Mouse (Mus musculus): ENCODE data around the gene Gm14862. TPM values are rescaled to one million over a fixed set of nuclear protein-coding genes. Genes with fewer than 3 reads are reported as not detected.

The Gm14862 gene
- polyA plus RNA-seq, 3 experiments from 2014 or later: 1.1 TPM; not detected in 2

DNA sequence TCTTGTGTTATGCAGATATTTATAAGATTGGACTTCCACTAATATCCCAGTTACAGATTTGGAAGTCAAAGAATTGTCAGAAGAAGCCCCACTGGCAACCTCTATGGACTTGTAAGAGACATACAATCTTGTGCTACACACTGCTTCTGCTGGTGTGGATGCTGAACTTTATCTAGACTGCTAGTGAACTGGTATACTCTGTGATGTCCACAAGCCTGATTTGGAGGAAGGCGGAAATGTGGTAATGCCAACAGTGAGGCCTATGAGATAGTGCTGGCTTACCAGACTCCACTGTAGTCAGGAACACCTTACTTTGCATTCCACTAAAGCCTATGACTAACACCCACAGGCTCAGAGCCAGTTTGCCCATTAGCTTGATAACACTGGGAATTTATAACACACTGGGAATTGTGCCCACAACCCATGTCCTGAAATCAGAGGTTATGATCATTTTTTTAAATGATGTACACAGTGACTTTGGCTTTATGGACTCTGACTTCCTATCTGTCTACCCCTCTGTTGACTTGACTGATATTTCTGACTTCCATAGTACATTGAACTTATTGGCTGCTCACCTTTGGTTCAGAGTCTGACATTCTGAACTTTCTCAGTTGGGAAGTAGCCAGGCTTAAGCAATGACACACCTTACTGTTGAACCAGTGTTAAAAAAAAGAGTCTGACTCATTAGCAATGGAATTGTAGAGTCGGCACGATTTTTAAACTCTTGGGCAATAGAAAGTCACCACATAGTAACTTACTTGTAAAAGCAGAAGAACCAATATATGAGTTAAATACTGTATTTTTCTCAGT, 34.1 kb downstream of the Gm14862 start:
- ATAC-seq: no peak

DNA sequence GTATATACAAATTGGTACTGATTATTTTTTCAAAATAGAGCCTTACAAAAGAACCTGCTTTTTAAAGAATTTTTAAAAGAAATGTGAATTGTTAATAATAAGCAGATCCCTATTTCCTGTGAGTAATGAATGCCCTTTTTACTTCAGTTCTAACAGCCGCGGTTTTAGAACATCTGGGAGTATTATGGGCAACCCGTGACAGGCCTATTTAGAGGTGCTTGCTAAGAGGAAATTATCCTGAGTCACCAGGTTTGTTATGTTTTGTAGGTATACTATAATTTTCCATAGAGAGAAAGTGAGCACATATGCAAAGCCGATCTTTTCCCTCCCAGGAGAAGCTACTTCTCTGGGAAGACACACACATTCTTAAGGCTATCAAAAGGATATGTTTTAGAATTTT, 35.0 kb downstream of the Gm14862 start:
- no peak for ATAC-seq

DNA sequence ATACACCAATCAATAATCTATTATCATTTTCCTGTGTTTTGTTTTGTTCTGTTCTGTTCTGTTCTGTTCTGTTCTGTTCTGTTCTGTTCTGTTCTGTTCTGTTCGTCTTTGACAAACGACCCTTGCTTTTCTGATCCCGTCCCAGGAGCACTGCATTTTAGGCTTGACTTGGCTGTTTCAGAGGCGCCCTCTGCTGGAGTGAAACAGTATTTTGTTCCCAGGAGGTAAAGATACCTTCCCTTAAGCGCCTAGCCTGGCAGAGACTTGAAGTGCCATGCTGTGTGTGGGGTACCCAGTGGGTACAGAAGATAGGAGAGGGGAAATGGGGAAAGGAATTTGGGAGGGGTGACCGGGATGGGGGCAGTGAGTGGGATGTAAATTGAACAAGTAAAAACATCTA, 35.5 kb downstream of the Gm14862 start:
- ATAC-seq: peak; percentile 53

DNA sequence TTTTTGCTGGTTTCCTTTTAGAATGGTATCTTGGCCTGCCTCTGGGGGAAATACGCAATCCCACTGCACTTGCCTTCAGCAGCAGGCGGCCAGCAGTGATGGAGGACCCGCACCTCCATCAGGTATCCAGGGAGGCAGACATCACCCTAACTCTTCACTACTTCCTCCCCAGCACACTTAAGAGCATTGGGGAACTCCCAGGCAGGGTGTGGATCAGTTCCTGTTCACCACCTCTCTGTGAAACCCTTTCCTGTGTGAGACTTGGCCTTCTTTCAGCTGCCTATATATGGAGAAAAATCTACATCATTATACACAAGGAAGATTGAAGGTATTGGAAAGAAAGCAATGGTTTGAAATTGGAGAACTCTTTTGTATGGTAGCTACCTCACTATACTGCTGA, 37.1 kb downstream of the Gm14862 start:
- ATAC-seq: peak; percentile 90

DNA sequence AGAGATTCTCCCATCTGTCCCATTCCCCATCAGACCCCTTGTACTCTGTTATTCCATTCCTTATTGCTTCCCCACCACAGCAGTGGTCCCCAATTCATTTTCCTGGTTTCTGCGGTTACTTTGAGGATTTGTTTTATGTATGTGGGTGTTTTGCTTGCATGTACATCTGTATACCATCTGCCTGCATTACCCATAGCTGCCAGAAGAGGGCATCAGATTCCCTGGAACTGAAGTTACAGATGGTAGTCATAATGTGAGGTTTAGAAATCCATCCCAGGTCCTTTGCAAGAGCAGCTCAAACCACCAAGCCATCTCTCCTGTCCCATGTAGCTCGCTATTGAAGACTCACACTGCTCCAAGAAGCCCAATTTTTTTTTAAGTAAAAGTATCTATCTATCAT, 40.5 kb downstream of the Gm14862 start:
- ATAC-seq: no peak

DNA sequence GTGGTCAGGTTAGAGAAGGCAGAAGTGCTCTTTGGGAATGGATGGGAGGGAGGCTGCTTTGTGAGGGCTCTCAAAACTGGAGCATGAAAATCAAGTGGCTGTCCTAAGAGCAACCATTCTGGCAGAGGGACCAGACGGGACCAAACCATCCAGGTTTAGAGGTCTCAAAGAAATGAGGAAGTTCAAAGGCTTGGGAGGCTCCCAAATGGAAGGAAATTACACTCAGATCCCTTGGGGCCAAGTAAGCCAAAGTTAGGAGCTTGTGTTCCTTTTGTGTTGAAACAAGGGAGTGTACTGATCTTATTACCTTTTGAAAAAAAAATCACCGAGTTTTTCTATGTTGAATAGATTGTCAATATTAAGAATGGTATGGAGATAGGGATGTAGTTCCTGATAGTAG, 51.6 kb downstream of the Gm14862 start:
- ATAC-seq: no peak

DNA sequence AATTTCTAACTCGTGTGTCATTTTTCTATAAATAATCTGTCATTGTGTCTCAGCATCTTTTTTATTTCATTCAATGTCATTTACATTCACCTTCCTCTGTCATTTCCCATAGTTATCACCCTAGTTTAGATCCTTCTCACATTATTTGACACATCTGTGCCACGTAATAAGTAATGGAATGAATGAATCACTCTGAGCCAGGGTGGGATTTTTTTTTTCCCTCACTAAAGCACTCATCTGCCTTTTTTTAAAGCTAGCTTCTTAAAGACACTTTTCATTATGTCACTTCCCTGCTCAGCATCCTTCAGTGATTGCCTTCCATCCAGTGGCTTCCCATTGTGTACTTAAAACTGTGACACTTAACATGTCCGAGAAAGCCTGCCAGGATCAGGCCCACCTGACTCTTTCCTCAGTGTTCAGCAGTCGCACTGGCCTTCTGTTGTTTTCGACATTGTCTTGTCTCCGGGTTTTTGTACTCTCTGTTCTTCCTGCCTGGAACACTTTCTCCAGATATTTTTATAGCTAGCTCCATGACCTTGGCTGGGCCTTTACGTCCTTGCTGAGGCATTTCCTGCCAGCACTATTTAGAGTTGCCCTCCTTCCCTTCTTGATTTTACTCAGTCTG, 53.8 kb downstream of the Gm14862 start:
- ATAC-seq: no peak

DNA sequence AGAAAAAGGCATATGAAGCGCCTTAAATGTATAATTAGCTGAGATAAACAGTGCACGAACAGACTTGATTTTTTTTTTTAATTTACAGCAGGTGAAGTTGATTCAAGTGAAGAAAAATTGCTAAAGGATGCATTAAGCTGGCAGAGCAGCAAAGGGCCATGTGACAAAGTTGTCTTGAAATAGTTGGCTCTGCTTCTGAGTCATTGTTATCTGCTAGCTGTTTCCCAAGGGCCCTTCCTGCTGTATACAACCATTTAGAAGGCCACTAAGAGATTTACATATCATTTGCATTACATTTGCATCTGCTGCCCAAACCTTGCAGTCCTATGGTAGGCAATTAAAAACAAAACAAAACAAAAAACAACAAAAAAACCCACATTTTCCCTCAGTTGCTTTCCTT, 54.7 kb downstream of the Gm14862 start:
- no peak for ATAC-seq

Other genes starting within 250 kb of the Gm14862 start
- gene Fthl17e, start 223.4 kb downstream of the Gm14862 start, polyA plus RNA-seq (2017; shearing (Covaris generic)): not detected
- not detected for gene Fthl17f, start 193.9 kb downstream of the Gm14862 start, polyA plus RNA-seq (2017; shearing (Covaris generic))
- not detected for gene 4930402K13Rik, start 152.3 kb downstream of the Gm14862 start, polyA plus RNA-seq (2017; shearing (Covaris generic))
- gene Lancl3, start 57.0 kb downstream of the Gm14862 start, polyA plus RNA-seq (2017; shearing (Covaris generic)): 1 to 10 TPM in 2 of 3 experiments, under 1 TPM in 1; 0.83 to 1.5 (median 1.2) TPM
- 1 to 10 TPM in 2 of 3 experiments, under 1 TPM in 1; 0.95 to 1.5 (median 1.2) TPM for gene Xk, start 15.9 kb upstream of the Gm14862 start, polyA plus RNA-seq (2017; shearing (Covaris generic))
- not detected for gene H2al1m, start 26.9 kb upstream of the Gm14862 start, polyA plus RNA-seq (2017; shearing (Covaris generic))
- not detected for gene H2al1k, start 93.7 kb upstream of the Gm14862 start, polyA plus RNA-seq (2017; shearing (Covaris generic))
- gene Cybb, start 230.9 kb upstream of the Gm14862 start, polyA plus RNA-seq (2017; shearing (Covaris generic)): 10 to 100 TPM; 40.1 to 61.9 (median 61.8) TPM

All from inflammation-experienced regulatory T-cells, adult 6 months (primary cell).